Mouse (Mus musculus) gastrocnemius, adult 8-10 months (tissue): ENCODE measurements around the gene Gm4869. TPM values are rescaled to one million over a fixed set of nuclear protein-coding genes. Genes with fewer than 3 reads are reported as not detected.
"Not testable (repeated sequence)": the region's sequence is repeated elsewhere in the genome, so short reads cannot be mapped to it uniquely, and the experiment has no call there.

Source experiments
- DNase-seq, 2 experiments: peaks; one replicate each; pipeline ENCODE4 v3.0.0; 2022; ENCODE audit warnings: low spot score in 2 of 2
- total RNA-seq, 4 experiments: library from RNA; stranded (reverse); gene quantifications; 2 replicates each; pipeline ENCODE4 v1.2.4; 2022

Gene Gm4869
- total RNA-seq, 4 experiments from 2014 or later: not detected

- not testable (repeated sequence) for DNase-seq
Measured at GRCm38 (mm10) chr5:140463151-140463550, 17.7 kb downstream of the Gm4869 start.

GRCm38 (mm10) chr5:140464943-140465342 lies 19.5 kb downstream of the Gm4869 start:
- DNase-seq: no peak

- DNase-seq: no peak
Measured at GRCm38 (mm10) chr5:140472336-140472735, 26.9 kb downstream of the Gm4869 start.

GRCm38 (mm10) chr5:140481458-140481857 lies 36.0 kb downstream of the Gm4869 start:
- DNase-seq: no peak

GRCm38 (mm10) chr5:140491142-140491541 lies 45.7 kb downstream of the Gm4869 start:
- no peak for DNase-seq

GRCm38 (mm10) chr5:140492684-140493233 lies 47.3 kb downstream of the Gm4869 start:
- DNase-seq: no peak

- DNase-seq: no peak
Measured at GRCm38 (mm10) chr5:140498176-140498575, 52.7 kb downstream of the Gm4869 start.

GRCm38 (mm10) chr5:140500736-140501135 lies 55.3 kb downstream of the Gm4869 start:
- no peak for DNase-seq

GRCm38 (mm10) chr5:140501982-140502836 lies 56.8 kb downstream of the Gm4869 start:
- no peak for DNase-seq

- peak; percentile 47 to 63 for DNase-seq
Measured at GRCm38 (mm10) chr5:140502925-140503324, 57.5 kb downstream of the Gm4869 start.

GRCm38 (mm10) chr5:140505208-140505780 lies 59.8 kb downstream of the Gm4869 start, which contains the start of gene Chst12:
TSS of gene Chst12 (plus strand) at chr5:140505550.
- DNase-seq: peak; percentile 98 to 99

- no peak for DNase-seq
Measured at GRCm38 (mm10) chr5:140506096-140506794, 60.8 kb downstream of the Gm4869 start.

GRCm38 (mm10) chr5:140507466-140508208 lies 62.2 kb downstream of the Gm4869 start:
- DNase-seq: peak in 1 of 2 experiments; percentile 36

GRCm38 (mm10) chr5:140508686-140509085 lies 63.2 kb downstream of the Gm4869 start:
- no peak for DNase-seq

- no peak for DNase-seq
Measured at GRCm38 (mm10) chr5:140509204-140509603, 63.8 kb downstream of the Gm4869 start.

- DNase-seq: no peak
Measured at GRCm38 (mm10) chr5:140510012-140511000, 64.9 kb downstream of the Gm4869 start.

GRCm38 (mm10) chr5:140513921-140514320 lies 68.5 kb downstream of the Gm4869 start:
- DNase-seq: no peak

GRCm38 (mm10) chr5:140514799-140515486 lies 69.5 kb downstream of the Gm4869 start:
- no peak for DNase-seq
